Mouse (Mus musculus) forelimb bud, embryonic 11.5 days (tissue): ENCODE measurements around the gene Pklr.

ENCODE experiments used
- DNase-seq: peaks from one replicate; pipeline ENCODE4 v3.0.0-alpha.2; 2012; ENCODE audit warnings: low read depth, low spot score

The Pklr gene

GRCm38 (mm10) chr3:89193853-89194252, 57.9 kb downstream of the Pklr start:
- no peak for DNase-seq
